Mouse (Mus musculus) erythroblast, embryonic 14.5 days (primary cell): Measurements from ENCODE around the gene Rnf185.

Experiments
- GATA1 ChIP-seq: IDR thresholded peaks from 2 replicates; pipeline ENCODE4 v1.6.1; 2012; ENCODE audit warnings: low read length, inconsistent platforms, mixed read lengths
- TAL1 ChIP-seq: IDR thresholded peaks from 3 replicates; pipeline ENCODE4 v1.6.1; 2012; ENCODE audit warnings: low read length, inconsistent platforms, mixed read lengths

DNA sequence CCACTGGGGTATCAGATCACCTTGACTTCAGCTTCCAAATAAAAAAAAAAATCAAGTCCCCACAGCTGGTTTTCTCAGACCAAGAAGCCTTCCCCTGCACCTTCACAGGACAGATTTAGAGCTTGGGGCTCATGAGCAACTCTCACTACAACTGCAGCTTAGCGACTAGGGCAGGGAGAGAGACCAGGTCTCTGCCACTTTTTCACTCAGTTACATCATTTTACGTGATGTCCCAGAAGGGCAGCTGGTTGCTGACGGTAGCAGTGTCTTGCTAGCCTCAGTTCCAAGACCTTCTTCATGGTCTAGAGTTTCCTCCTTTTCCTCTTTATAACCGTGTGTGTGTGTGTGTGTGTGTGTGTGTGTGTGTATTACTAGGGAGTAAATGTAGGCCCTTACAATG lies 18.4 kb downstream of the Rnf185 start:
- TF ChIP-seq TAL1 (no peak), GATA1 (no peak)
